Mouse (Mus musculus): ENCODE measurements around the gene Nxph4.

The Nxph4 gene

GRCm38 (mm10) chr10:127516576-127517260, 17.6 kb downstream of the Nxph4 start:
- CTCF ChIA-PET, result interaction anchor here (1.5 kb wide), 1 partner anchor 20 kb away, joined by 3 read pairs; no protein-coding TSS in a partner anchor

- CTCF ChIA-PET, result interaction anchor here (0.5 to 1.5 kb wide), 2 partner anchors 21 to 45 kb away, joined by 3 to 4 read pairs; no protein-coding TSS in a partner anchor
Observed at GRCm38 (mm10) chr10:127515983-127516459, 18.3 kb downstream of the Nxph4 start.

- CTCF ChIA-PET, result interaction anchor here (0.5 to 1.5 kb wide), 2 partner anchors 21 to 46 kb away, joined by 3 to 4 read pairs; no protein-coding TSS in a partner anchor
Observed at GRCm38 (mm10) chr10:127515271-127515982, 18.9 kb downstream of the Nxph4 start.

- CTCF ChIA-PET, result interaction anchor here (2.3 kb wide), 1 partner anchor 20 kb away, joined by 8 read pairs; the partner anchor contains the start of gene Nxph4
Observed at GRCm38 (mm10) chr10:127514764-127515163, 19.6 kb downstream of the Nxph4 start, which contains the start of gene Ndufa4l2. Gene Ndufa4l2 (plus strand): TSS chr10:127514967.

DNA sequence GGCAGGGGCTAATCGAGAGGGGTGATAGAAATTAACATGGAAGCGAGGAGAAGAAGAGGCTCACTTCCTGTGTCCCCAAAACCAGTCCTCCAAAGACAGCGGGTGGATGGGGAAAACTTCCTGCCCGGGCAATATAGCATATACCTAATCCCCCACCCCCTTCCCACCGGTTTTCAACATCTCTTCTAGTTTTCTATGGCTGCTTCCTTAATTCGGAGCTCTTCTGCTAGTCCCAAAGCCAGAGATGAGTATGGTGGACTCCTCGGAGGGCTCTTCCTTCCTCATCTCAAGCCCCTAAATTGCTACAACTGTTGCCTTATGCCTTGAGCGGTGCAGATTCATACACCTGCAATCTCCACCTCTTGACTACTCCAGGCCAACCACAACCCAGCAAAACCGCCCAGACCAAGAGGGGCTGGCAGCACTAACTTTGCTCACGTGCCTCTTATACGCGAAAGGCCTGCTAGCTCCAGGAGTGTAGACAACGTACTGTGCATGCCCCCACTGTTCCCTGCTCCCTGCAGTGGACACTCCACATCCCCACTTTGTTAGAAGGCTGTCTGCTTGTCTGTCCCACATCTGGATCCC, 20.2 kb downstream of the Nxph4 start:
- CTCF ChIA-PET, result interaction anchor here (0.6 to 2.3 kb wide), 5 partner anchors 8 to 24 kb away, joined by 3 to 14 read pairs (median 7); partner anchors contain the start of genes Nxph4 and Shmt2

DNA sequence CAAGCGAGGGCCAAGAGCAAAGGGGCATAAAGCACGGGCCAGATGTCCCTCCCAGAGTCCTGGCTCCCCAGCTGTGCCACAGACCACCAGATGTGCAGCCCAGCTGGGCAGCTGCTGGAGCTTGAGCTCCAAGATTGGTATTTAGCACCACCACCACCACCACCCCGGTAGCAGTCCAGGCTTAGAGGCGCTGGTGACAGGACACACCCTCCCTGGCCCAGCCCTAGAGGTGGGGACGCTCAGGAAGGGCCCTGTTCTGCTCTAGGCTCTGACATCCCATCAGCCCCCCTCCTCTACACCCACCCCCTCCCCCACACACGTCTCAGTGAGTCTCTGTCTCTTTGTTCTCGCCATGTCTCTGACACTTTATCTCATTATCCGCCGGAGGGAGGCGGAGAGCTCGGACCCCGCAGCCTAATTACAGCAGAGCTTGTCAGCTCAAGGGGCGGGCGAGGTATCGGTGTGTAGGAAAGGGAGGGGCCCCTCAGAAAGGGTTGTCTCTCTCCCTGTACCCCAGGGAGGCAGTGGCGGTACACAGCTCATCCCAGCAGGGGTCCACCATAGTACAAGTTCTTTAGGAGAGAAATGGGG, 20.8 kb downstream of the Nxph4 start:
- CTCF ChIA-PET, result interaction anchor here (0.6 to 2.3 kb wide), 8 partner anchors 9 to 521 kb away, joined by 3 to 14 read pairs (median 6); partner anchors contain the start of genes Nxph4 and Shmt2

GRCm38 (mm10) chr10:127512813-127513212, 21.5 kb downstream of the Nxph4 start:
- CTCF ChIA-PET, result interaction anchor here (0.5 to 2.3 kb wide), 8 partner anchors 11 to 522 kb away, joined by 3 to 14 read pairs (median 6); partner anchors contain the start of gene Nxph4

DNA sequence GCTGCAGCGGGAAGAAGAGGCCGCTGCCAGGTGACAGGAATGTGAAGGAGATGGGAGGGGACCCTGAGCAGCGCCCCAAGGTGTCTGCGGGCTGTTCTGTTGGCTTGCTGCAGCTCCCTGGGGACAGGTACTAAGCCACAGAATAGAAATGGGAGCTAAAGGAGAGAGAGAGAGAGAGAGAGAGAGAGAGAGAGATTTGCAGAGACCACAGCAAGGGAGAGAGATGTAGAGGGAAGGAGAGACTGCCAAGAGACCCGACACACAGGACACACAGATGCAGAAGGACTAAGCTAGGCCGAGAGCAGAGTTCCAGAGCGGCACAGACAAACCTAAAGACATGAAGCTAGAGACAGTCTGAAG, 22.1 kb downstream of the Nxph4 start:
- CTCF ChIA-PET, result interaction anchor here (0.5 to 2.3 kb wide), 6 partner anchors 11 to 29 kb away, joined by 3 to 14 read pairs (median 4); no protein-coding TSS in a partner anchor

DNA sequence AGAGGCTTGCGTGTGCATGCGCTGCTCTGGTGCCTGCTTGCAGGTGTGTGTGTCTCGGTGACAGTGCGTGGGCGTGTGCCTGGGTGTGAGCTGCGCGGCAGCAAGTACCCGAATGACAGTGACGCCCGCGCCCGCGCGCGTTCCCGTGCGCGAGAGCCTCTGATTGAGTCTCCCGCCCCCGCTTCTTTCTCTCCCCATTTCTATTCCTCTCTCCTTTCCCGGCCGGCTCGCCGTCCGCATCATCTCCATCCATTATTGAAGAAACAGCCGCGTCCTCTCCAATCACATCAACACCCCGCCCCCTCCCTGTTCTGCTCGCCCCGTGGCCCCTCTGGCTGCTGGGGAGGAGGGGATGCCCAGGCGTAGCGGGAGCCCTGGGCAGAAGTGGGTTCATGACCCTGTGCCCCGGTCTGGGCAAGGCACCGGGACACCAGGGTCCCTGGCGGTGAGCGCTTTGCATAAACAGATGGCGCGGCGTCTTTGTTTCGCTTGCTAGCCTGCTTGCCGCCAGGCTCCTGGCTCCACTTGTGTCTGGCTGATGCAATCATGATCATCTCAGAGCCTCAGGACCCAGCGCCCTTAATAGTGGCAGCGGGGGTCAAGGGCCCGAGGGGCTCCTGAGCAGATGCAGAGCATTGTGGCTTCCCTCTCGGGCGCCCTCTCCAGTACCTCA, 22.6 kb downstream of the Nxph4 start:
- CTCF ChIA-PET, result interaction anchor here (0.6 to 4.4 kb wide), 4 partner anchors 25 to 29 kb away, joined by 3 to 36 read pairs (median 8); no protein-coding TSS in a partner anchor

GRCm38 (mm10) chr10:127510895-127511617, 23.3 kb downstream of the Nxph4 start:
- CTCF ChIA-PET, result interaction anchor here (0.7 to 4.4 kb wide), 4 partner anchors 9 to 1146 kb away, joined by 3 to 36 read pairs (median 4); partner anchors contain the start of gene Stac3

GRCm38 (mm10) chr10:127509837-127510701, 24.3 kb downstream of the Nxph4 start:
- CTCF ChIA-PET, result interaction anchor here (0.7 to 4.4 kb wide), 6 partner anchors 8 to 27 kb away, joined by 3 to 36 read pairs (median 3); partner anchors contain the start of genes Nxph4, Shmt2 and Stac3

DNA sequence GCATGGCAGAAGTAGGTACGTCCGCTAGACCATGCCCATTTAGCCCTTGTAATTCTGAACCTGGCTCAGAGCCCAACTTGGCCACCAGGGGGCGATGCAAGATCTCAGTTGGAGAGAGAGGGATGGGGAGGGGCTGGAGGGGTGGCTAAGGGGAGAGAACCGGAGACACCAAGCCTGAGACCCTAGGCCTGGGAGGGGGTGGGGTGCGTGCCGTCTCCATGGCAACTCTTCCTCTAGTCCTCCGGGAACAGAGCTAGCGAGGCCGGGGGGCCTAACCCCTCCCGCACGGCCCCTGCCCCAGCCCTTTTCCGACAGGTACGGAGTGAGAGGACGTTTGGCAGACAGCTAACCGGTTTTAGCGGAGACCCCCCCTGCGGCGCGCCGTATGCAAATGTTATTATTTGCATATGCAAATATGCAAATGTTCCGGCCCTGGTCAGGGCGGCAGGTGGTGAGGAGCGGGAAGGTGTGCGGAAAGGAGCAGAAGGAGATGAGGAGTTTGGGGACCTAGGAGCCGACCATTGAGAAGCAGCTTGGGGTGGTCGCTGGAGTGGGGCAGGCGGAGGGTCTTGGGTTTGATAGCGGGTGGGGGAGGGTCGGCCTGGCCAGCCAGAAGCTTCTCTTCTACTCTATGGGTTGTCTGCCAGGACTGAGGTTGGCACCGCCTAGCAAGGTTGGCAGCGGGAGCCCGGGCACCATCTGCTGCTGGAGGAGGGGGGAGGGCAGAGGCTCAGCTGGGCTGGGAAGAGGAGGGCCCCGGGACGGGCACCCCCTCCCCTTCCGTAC, 25.1 kb downstream of the Nxph4 start:
- CTCF ChIA-PET, result interaction anchor here (0.6 to 4.4 kb wide), 6 partner anchors 8 to 30 kb away, joined by 3 to 36 read pairs (median 3); partner anchors contain the start of genes Nxph4 and Shmt2

GRCm38 (mm10) chr10:127508239-127508638, 26.1 kb downstream of the Nxph4 start:
- CTCF ChIA-PET, result interaction anchor here (0.7 to 4.4 kb wide), 2 partner anchors 29 to 642 kb away, joined by 3 to 36 read pairs; no protein-coding TSS in a partner anchor

GRCm38 (mm10) chr10:127500894-127501893, 33.2 kb downstream of the Nxph4 start, which contains the start of gene Stac3:
Gene Stac3 (plus strand): TSS chr10:127501686.
- CTCF ChIA-PET, result interaction anchor here (0.6 kb wide), 1 partner anchor 10 kb away, joined by 3 read pairs; no protein-coding TSS in a partner anchor

DNA sequence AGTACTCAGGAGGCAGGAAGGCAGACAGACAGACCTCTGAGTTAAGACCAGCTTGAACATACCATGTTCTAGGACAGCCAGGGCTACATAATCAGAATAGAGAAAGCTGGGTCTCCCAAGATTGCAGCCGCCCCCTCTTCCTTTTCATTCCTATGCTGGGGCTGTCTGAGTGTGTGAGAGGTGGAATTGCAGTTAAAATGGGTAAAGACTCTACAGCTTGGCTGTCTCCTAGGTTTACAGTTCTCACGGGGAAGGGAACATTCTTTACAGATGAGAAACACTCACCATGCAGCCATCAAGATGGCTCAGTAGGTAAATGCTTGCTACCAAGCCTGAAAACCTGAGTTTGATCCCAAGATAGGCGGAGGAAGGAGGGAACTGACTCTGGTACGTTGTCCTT, 34.3 kb downstream of the Nxph4 start:
- CTCF ChIA-PET, result no interaction called here

GRCm38 (mm10) chr10:127499516-127499915, 34.8 kb downstream of the Nxph4 start:
- CTCF ChIA-PET, result no interaction called here
